8 mouse cellular contexts compared by ENCODE assay signal in genomic region chr3:40745661-40746547, GRCm38 (mm10). TPM values are rescaled to one million over a fixed set of nuclear protein-coding genes. Genes with fewer than 3 reads are reported as not detected.
DNase-seq lines count a peak whose midpoint lies in the region; ATAC-seq lines count a peak whose summit lies in the region.

No protein-coding gene starts in this region.

- H3K27me3 ChIP-seq in heart, embryonic 13.5 days (replicated peaks) = peaks cover 3% of the 10 kb centered on the region; the same call in 1 of the 2 replicates

- H3K4me3 ChIP-seq in heart, embryonic 13.5 days = peak overlapping the region; percentile 91

- H3K9ac ChIP-seq in heart, embryonic 13.5 days = peak overlapping the region; percentile 91

- H3K4me1 ChIP-seq in heart, embryonic 13.5 days = peaks cover 19% of the 10 kb centered on the region

- WGBS in heart, embryonic 13.5 days = 3% methylated on average over 37 of the region's 37 CpGs

- H3K36me3 ChIP-seq in heart, embryonic 13.5 days = no peaks in the 10 kb centered on the region

- DNase-seq in cerebellum, adult 8-10 months = no peak
- peak; percentile 77 for DNase-seq in CD4-positive helper T cell, adult 2 months (ENCODE audit: low read depth, low spot score)
- DNase-seq in c-Kit-positive CD71-positive TER-119-negative erythroid progenitor cells, embryonic 14.5 days (ENCODE audit: low read depth) = peak; percentile 21
- peak; percentile 55 for DNase-seq in liver
- DNase-seq in neural tube, embryonic 10.5 days (ENCODE audit: extremely low spot score, low spot score) = peak; percentile 13
- DNase-seq in gastrocnemius, postnatal 4 days (ENCODE audit: low spot score in 2 of 2) = no peak

- no peaks in the 10 kb centered on the region for H3K9me3 ChIP-seq in heart, embryonic 13.5 days

- H3K4me2 ChIP-seq in heart, embryonic 13.5 days = peak overlapping the region; percentile 93

- peak; percentile 50 for ATAC-seq in cerebellum, adult (ENCODE audit: insufficient number of reproducible peaks, low FRiP score, low TSS enrichment)
- 0 out of 2 replicates have a peak, but pooled peaks have one; percentile 14 for ATAC-seq in heart, embryonic 13.5 days (ENCODE audit: extremely low read depth, insufficient number of reproducible peaks, low FRiP score, low TSS enrichment)

- peak overlapping the region; percentile 85 for H3K27ac ChIP-seq in heart, embryonic 13.5 days (replicated peaks)

RNA-seq across cellular contexts. Expression of gene Hspa4l, which starts 1.6 kb away (rescaled TPM):
- 25.8 and 28.0 TPM in 2 replicates for polyA plus RNA-seq in heart, embryonic 13.5 days (2015; fragmentation: Nextera tagmentation; extraction: Ambion mirVana)
- 10 to 100 TPM; 10.3 to 13.7 TPM for total RNA-seq in gastrocnemius, postnatal 4 days (2021)

RNA-seq across cellular contexts. Expression of gene Slc25a31, which starts 37.2 kb away (rescaled TPM):
- 0.66 and 1.1 TPM in 2 replicates for polyA plus RNA-seq in heart, embryonic 13.5 days (2015; fragmentation: Nextera tagmentation; extraction: Ambion mirVana)
- total RNA-seq in gastrocnemius, postnatal 4 days (2021) = not detected

RNA-seq across cellular contexts. Expression of gene Plk4, which starts 53.9 kb away (rescaled TPM):
- 32.3 and 39.3 TPM in 2 replicates for polyA plus RNA-seq in heart, embryonic 13.5 days (2015; fragmentation: Nextera tagmentation; extraction: Ambion mirVana)
- total RNA-seq in gastrocnemius, postnatal 4 days (2021) = 10 to 100 TPM; 16.1 to 18.3 TPM

Comparison
In these comparisons a context has a peak if more than half of its experiments do, and no peak if none do; other contexts are left out.
1. DNase-seq: peak in CD4-positive helper T cell, adult 2 months (single experiment), c-Kit-positive CD71-positive TER-119-negative erythroid progenitor cells, embryonic 14.5 days (single experiment), liver (single experiment) and neural tube, embryonic 10.5 days (single experiment); none in cerebellum, adult 8-10 months (single experiment) and gastrocnemius, postnatal 4 days (0 of 2).